Mouse (Mus musculus) ES-E14 (cell line): ENCODE data around the gene Gm17482. TPM values are rescaled to one million over a fixed set of nuclear protein-coding genes. Genes with fewer than 3 reads are reported as not detected.

Experiments used
- DNase-seq: peaks from one replicate; pipeline ENCODE4 v3.0.0-alpha.2; 2013; ENCODE audit warnings: low read depth, low spot score
- H3K27ac ChIP-seq: 2 replicates; pipeline ENCODE4 v1.5.1; 2012; ENCODE audit warnings: low read depth, mild to moderate bottlenecking, low read length, moderate library complexity, mixed read lengths; ENCODE audit not compliant: poor library complexity, insufficient read depth, severe bottlenecking
- H3K36me3 ChIP-seq: 2 replicates; pipeline ENCODE4 v1.6.1; 2012; ENCODE audit warnings: mild to moderate bottlenecking, low read length, moderate library complexity, mixed read lengths; ENCODE audit not compliant: control insufficient read depth, poor library complexity, insufficient read depth, severe bottlenecking
- H3K4me1 ChIP-seq, 2 experiments: fragments of 150-350 bp in 1 of 2; sonication (generic) in 1 of 2; 2 replicates each; pipeline ENCODE4 v1.6.1; 2012; ENCODE audit warnings: low read length in 2 of 2, mild to moderate bottlenecking in 1 of 2, mixed read lengths in 1 of 2; ENCODE audit not compliant: control insufficient read depth in 2 of 2, insufficient read depth in 2 of 2, poor library complexity in 1 of 2
- H3K4me3 ChIP-seq, 2 experiments: fragments of 150-350 bp in 1 of 2; sonication (generic) in 1 of 2; 2 replicates each; pipeline ENCODE4 v1.5.1; 2012; ENCODE audit warnings: low read length in 2 of 2, low read depth in 1 of 2, mild to moderate bottlenecking in 1 of 2, mixed read lengths in 1 of 2; ENCODE audit not compliant: insufficient read depth in 1 of 2, poor library complexity in 1 of 2, severe bottlenecking in 1 of 2
- H3K9ac ChIP-seq: 2 replicates; pipeline ENCODE4 v1.6.1; 2012; ENCODE audit warnings: low read depth, mild to moderate bottlenecking, low read length, mixed read lengths; ENCODE audit not compliant: poor library complexity, insufficient read depth, severe bottlenecking
- H3K9me3 ChIP-seq: fragments of 150-350 bp; sonication (generic); 2 replicates; pipeline ENCODE4 v1.6.1; 2012; ENCODE audit warnings: low read depth, mild to moderate bottlenecking, low read length; ENCODE audit not compliant: control insufficient read depth, insufficient read depth
- CHD2 ChIP-seq: IDR thresholded peaks from 2 replicates; pipeline ENCODE4 v1.6.1; 2014; ENCODE audit warnings: mild to moderate bottlenecking, low read depth, low read length, inconsistent platforms
- HCFC1 ChIP-seq: IDR thresholded peaks from 2 replicates; pipeline ENCODE4 v1.6.1; 2012; ENCODE audit warnings: low read length, inconsistent platforms, borderline replicate concordance; ENCODE audit not compliant: insufficient read depth
- MAFK ChIP-seq: IDR thresholded peaks from 2 replicates; pipeline ENCODE4 v1.6.1; 2014; ENCODE audit warnings: mild to moderate bottlenecking, low read depth, low read length, inconsistent platforms; ENCODE audit not compliant: insufficient read depth
- ZC3H11A ChIP-seq: IDR thresholded peaks from 2 replicates; pipeline ENCODE4 v1.6.1; 2012; ENCODE audit warnings: low read depth, mild to moderate bottlenecking, inconsistent platforms, low read length, borderline replicate concordance
- ZNF384 ChIP-seq: IDR thresholded peaks from 2 replicates; pipeline ENCODE4 v1.6.1; 2012; ENCODE audit warnings: low read depth, low read length, inconsistent platforms
- in situ Hi-C, 2 experiments: fragments of 600-800 bp; cut with MboI; formaldehyde crosslinking; loops; one replicate each; pipeline ENCODE4 v1.15.1; 2025; ENCODE audit warnings: low sequenced_read_pairs in 2 of 2, inconsistent platforms in 1 of 2; ENCODE audit not compliant: unreplicated experiment in 2 of 2
- total RNA-seq: library from RNA; depleted of rRNA; stranded (reverse); fragments of 300-350 nt; gene quantifications from 2 replicates; pipeline ENCODE4 v1.2.3, GENCODE M21; 2012

Gm17482 gene
- total RNA-seq, 1 experiment: not detected

DNA sequence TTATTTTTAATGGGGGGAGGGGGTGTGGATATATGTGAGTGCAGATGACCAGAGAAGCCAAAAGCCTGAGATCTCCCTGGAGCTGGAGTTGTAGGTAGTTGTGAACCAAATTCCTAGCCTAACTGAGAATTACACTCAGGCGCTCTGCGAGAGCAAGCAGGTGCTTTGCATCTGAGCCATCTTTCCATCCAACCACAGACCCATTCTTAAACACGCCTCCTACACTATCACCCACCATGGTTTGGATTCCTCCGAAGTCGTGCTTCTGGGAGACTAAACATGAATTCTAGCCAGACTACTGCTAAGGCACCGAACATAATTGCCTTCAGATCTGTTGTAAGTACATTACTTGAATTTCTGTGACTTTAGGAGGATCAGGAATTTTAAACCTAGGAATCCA lies 59.3 kb downstream of the Gm17482 start:
- Histone ChIP-seq H3K27ac (no peak overlapping the region), H3K4me3 (no peak overlapping the region), H3K36me3 (no peaks in the 10 kb centered on the region), H3K9ac (no peak overlapping the region), H3K4me1 (no peaks in the 10 kb centered on the region), H3K9me3 (no peaks in the 10 kb centered on the region)
- in situ Hi-C loops: no loop called here
- TF ChIP-seq ZC3H11A (no peak), ZNF384 (no peak), HCFC1 (no peak), CHD2 (no peak), MAFK (no peak)
- no peak for DNase-seq

DNA sequence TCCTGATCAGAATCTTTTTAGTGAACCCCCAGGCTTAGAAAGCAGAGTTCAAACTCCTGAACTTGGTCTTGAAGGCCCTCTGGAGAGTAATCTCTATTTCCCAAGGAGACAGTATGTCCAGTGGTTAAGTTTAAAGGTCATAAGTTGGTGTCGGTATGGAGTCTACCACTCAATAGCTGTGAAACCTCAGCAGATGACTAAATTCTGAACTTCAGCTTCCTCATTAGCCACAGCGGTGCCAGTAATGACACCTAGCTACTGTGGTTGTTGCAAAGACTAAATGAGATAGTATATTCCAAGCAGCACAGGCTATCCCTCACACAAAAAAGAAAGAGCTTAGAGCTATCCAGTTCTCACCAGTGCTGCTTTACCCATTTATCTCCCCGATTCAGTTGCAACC lies 61.1 kb downstream of the Gm17482 start:
- DNase-seq: no peak
- H3K9ac ChIP-seq: no peak overlapping the region
- in situ Hi-C loops: no loop called here
- no peaks in the 10 kb centered on the region for H3K4me1 ChIP-seq
- TF ChIP-seq CHD2 (no peak), ZNF384 (no peak), ZC3H11A (no peak), MAFK (no peak)
- H3K9me3 ChIP-seq: no peaks in the 10 kb centered on the region
- no peaks in the 10 kb centered on the region for H3K36me3 ChIP-seq
- no peak overlapping the region for H3K27ac ChIP-seq
- no peak overlapping the region for H3K4me3 ChIP-seq

DNA sequence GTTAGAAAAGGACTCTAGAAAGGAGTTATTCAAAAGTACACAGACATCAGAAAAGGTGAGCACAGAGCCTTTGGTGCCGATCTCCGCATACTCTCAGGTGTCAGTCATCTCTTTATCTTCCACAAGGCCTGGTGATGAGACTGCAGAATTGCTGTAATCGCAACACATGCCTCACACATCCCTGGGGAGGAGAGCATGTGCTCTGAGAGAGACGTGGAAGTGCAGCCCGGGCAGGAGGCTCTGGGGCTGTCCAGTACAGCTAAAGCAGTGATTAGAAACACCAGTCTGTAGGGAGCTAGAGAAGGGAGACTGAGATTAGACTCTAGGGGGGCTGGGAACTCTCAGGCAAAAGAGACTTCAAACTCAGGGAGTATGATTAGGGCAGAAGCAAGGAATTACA lies 63.4 kb downstream of the Gm17482 start:
- H3K4me3 ChIP-seq: no peak overlapping the region
- no peak for TF ChIP-seq CHD2
- no peak for TF ChIP-seq MAFK
- no peak for TF ChIP-seq ZNF384
- no peak for TF ChIP-seq HCFC1
- no peak for TF ChIP-seq ZC3H11A
- no peaks in the 10 kb centered on the region for H3K9me3 ChIP-seq
- in situ Hi-C loops: no loop called here
- H3K27ac ChIP-seq: no peak overlapping the region
- no peaks in the 10 kb centered on the region for H3K36me3 ChIP-seq
- H3K4me1 ChIP-seq: no peaks in the 10 kb centered on the region
- no peak overlapping the region for H3K9ac ChIP-seq
- DNase-seq: no peak

GRCm38 (mm10) chr6:115291068-115291467 lies 63.9 kb downstream of the Gm17482 start:
- no peak overlapping the region for H3K27ac ChIP-seq
- no peaks in the 10 kb centered on the region for H3K36me3 ChIP-seq
- DNase-seq: no peak
- H3K9ac ChIP-seq: no peak overlapping the region
- H3K9me3 ChIP-seq: no peaks in the 10 kb centered on the region
- no peaks in the 10 kb centered on the region for H3K4me1 ChIP-seq
- H3K4me3 ChIP-seq: no peak overlapping the region
- in situ Hi-C loops: no loop called here
- TF ChIP-seq ZNF384 (no peak), MAFK (no peak), HCFC1 (no peak), CHD2 (no peak), ZC3H11A (no peak)

DNA sequence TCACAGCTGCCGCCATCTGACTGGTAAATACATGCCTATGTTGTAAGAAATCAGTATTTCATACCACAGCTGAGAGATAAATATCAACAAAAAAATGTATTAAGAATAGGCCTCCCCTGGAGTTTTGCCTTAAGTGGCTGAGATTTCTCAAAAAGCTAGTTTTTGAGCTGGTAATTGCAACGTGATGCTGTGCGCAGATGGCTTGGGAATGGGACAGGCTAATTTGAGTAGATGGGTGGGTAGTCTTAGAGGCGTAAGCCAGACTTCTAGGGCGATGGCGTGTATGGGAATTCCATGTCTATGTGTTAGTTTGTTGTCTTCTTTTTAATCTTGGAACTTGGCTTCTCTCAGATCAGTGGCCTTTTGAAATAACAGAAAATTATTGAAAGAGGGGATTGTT lies 64.7 kb downstream of the Gm17482 start:
- no peak for TF ChIP-seq MAFK
- TF ChIP-seq CHD2: no peak
- no peak for TF ChIP-seq HCFC1
- no peak for TF ChIP-seq ZNF384
- TF ChIP-seq ZC3H11A: no peak
- Histone ChIP-seq H3K27ac (no peak overlapping the region), H3K36me3 (no peaks in the 10 kb centered on the region), H3K4me3 (no peak overlapping the region), H3K9me3 (no peaks in the 10 kb centered on the region), H3K9ac (no peak overlapping the region), H3K4me1 (no peaks in the 10 kb centered on the region)
- DNase-seq: no peak
- in situ Hi-C loops: no loop called here
